Mouse (Mus musculus) megakaryocyte, embryonic 14.5 days (primary cell): ENCODE measurements around the gene 2410004B18Rik.

Experiments used
- FLI1 ChIP-seq: IDR thresholded peaks from 2 replicates; pipeline ENCODE4 v1.6.1; 2012; ENCODE audit warnings: low read length, inconsistent platforms, mixed read lengths
- GATA1 ChIP-seq: IDR thresholded peaks from 3 replicates; pipeline ENCODE4 v1.6.1; 2012; ENCODE audit warnings: mixed read lengths, low read length, inconsistent platforms, borderline replicate concordance

DNA sequence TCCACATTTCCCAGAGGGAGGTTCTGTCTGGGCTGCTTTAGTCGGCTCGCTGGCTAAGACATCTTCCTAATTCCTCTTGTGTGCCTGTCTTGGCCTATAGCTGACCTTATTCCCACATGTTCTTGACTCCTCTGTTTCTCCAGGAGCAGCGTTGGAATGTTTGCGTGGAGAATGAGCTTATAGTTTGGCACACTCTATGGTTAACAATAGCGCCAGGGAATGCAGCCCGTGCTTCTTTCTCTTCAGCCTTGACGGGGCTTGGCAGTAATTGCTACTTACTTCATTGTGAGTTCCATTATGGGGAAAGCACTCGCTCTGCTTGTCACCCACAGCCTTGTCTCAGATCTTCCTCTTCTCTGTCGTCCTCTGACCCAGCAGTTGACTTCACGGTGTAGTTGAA lies 33.7 kb downstream of the 2410004B18Rik start:
- no peak for TF ChIP-seq GATA1
- no peak for TF ChIP-seq FLI1
